Mouse (Mus musculus): ENCODE measurements around the gene Scg3.
"Not testable (repeated sequence)": the region's sequence is repeated elsewhere in the genome, so short reads cannot be mapped to it uniquely, and the experiment has no call there.

Gene Scg3

DNA sequence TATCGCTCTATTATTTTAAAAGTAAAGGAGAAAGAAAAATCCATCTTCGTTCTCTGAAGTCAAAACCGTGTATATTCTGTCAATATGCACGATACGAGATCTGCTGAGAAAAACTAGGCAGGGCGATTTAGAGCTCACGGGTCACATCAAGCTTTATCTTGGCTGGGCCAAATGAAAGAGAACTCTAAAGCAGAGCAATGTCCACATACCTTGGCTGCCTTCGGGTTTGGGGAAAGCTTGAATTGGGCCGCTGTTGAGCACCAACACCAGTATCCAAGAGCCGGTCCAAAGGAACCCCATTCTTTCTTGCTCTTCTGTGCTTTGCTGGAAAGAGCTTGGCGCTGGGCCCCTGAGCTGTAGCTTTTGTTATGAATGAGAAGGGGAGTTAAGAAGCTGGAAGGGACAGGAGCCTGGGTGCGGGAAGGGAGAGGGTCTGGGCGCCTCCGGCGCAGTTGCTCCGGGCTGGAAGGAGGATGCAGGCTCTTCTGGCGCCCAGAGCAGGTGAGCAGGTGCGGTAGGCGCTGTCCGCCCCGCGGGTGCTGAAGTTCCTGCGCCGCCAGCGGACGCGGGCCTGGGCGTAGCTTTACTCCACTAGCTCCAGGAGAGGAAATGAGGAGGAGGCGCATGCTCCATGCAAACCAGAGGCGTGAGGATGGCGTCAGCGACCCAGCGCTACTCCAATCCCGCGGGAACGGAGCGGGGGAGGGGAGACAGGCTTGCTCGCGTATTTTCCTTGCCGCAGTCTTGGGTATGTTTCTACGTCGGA is at the start of gene Scg3:
Gene Scg3 (minus strand): TSS at position 631 of the 766 bp plus-strand sequence.
- DNase-seq, result peak; percentile 40 to 85

DNA sequence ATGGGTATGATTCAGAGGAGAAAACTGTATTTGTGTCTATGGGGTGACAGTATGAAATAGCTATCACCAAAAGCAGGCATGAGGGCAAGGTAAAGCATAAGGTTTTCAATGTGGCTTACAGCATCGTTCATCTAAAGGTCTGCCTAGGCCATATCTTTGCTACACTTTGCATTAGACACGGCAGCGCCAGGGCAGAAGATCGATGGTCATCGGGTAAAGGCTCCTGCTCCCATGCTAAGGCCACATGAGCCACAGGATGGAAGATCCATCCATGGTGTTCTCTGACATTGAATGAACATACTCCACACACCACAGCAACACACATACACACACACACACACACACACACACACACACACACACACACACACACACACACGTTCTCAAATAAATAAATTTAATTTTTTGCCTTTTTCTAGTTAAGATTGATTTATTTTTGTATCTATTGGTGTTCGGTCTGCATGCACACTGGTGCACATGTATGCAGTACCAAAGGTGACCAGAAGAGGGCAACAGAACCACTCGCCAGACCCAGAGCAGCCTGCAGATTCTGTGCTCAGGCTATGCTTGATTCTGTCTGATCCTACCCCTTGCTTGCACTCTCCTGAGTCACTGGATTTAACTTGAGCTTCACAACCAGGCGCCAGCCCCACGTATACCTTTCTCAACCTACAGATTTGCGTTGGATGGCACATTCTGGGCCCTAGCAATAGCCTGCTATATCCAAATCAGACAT is 36.3 kb upstream of the Scg3 start:
- DNase-seq, result peak; percentile 36 to 74

DNA sequence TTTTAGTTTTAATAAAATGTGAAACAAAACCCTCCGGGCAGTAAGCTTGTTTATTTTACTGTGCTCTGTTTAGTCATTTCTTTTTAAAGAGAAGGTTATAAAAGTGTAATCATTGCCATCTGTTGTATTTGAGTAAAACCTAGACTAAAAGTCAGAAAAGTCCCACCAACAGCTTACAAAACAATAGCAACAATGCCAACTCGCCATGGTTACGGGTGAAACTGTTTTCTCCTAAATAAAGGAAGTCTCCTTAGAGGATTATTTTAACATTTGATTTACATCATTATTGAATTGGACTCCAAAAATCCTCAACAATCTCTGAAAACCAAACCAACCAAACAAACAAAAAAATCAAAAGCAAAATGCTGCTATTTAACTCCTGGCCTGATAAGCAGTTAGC is 35.6 kb upstream of the Scg3 start:
- no peak for DNase-seq

DNA sequence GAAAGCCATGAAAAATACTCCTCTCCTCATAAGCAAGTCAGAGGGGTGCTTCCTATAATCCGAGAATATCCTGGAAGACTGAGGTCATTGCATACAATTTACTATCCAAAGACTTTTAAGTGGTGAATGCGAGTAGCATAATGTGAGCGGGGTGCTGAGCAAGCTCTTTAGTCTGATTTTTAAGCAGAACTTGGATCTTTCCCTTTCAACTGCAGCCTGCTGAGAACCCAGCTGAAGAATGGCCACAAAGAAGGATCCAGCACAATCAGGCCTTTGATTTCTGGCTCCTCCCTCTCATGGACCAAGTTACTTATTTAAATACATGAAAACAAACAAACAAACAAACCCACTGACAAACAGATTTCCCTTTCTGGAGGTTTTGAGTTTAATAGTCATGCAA is 916 bp upstream of the Scg3 start:
- no peak for DNase-seq

DNA sequence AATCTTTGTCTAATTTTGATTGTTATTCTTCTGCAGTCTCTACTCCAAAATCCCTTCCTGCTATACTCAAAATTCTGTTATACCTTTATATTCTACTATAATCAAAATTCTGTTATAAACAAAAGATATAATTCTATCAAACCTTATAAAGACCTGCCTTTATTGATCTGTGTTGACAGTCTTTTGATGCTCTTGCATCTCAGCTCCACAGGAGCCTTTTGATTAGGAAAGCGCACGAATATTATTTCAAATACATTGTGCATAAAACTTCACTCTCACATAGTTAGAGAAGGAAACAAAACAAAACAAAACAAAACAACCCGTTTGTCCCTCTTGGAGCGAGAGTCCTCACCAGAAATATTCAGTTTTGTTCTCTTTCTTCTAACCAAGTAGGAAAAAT is 436 bp upstream of the Scg3 start:
- DNase-seq, result no peak

DNA sequence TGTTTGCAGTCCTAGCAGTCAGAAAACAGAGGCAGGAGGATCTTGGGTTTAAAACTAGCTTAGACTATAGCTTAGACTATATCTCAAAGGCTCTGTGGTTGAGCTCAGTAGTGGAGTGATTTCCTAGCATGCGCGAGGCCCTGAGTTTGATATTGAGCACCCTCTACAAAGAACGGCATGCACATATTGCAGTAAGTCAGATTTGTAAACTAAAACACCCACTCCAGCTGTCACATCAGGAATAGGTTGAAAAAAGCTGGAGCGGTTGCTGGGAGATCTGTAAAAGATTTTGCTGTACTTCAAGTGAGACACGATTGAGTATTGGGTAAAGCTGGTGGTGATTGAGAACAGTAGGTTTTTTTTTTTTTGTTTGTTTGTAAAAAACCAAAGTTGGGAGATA is 3.2 kb downstream of the Scg3 start:
- DNase-seq, result no peak

DNA sequence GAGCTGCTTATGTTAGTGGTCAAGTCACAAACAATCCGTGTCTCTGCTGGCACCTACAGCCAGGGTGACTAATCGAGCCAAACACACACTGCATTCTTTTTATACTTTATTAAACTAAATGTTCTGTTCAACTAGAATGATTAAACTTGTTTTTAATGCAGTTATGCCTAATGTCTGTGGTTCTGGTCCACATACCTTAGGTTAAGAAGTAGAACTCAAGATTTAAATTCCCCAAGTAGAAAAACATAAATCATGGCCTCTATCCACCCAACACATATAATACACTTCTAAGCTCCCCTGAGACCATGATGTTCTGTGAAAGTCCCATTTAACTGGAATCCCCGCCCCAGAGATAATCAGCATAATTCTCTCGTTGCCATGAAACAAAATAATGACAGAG is 4.2 kb downstream of the Scg3 start:
- DNase-seq, result no peak

DNA sequence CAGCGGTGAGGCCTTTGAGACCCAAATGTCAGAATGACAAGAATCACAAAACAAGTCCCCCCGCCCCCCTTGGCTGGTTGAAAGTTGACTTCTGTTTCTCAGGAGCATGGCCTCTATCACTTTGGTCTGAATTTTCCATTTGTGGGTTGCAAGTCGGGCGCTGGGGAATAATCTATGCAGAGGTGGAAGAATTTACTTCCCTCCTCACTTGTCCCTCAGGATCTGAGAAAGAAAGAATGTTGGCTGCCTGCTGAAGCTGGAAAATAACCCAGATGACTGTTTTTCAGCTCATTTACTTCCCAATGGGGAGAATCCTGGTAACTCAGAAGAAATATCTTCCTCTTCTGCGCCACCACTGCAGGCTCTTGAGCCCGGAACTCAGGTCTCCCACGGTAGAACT is 5.5 kb downstream of the Scg3 start:
- no peak for DNase-seq

DNA sequence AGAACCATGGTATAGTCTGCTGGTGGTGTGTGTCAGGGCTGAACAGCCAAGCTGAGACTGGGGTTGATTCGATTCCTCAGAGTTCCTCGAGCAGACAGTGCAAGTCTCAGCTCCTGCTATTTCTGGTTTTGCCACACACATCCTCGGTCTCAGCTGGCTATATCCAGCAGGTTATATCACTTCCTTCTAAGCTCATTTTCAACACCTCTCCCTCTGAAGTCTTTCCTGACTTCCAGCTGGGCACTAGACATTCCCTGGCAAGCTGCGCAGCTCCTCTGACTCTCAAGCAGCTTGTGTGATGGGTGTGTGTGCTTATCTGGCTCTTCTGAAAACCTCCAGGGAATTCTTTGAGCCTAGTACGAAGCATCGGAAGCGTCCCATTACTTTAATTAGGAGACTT is 7.6 kb downstream of the Scg3 start:
- no peak for DNase-seq

DNA sequence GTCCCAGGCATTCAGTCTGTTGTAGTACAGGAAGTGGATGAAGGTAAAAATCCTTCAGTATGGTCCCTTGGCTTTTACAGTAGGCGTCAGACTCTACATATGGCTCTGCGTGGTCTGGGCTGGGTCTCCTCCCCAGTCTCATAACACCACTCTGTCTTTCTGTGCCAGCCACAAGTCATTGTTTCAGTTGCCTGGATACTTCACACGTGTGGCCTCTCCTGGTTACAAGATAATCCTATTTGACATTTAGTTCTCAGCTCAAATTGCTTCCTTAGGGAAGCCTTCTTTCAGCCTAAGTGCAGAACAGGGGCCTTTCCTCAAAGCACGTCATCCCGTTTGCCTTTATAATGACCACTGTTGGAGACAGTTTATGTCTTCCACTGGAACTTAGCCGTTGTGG is 11.1 kb downstream of the Scg3 start:
- DNase-seq, result no peak

DNA sequence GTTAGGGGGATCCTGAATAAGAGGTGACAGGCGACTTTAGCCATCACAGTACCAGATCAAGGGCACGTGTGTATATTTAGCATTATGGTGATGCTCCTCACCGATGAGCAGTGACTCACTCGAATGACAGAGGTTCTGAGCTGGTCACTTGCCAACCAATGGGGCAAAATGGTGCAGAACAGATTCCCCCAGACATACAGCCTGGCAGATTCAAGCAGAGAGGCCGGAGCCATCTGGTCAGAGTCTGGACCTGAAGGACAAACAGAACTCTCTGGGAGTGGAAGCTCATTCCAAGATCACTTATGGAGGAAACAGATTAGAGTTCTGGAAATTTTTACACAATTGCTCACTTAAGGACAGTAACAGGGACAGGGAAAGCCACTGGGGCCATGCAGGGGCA is 17.2 kb downstream of the Scg3 start:
- no peak for DNase-seq

DNA sequence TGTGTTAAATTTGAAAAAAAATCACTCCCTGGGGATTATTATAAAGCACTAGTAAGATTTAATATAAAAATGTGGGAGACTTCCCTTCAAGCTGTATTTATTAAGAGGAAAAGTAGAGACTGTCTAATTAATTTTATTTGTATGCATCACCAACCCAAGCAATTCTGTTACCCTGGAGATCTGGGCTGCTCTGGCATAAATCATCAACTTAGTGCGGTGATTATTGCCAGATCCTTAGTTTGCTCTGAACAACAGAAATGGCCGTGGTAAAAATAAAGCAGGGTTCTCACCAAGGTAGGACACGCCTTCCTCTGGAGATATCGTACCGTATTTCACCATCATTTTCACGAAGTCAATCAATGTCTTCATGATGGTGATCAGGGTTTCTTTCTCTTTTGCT is 18.5 kb downstream of the Scg3 start:
- no peak for DNase-seq

DNA sequence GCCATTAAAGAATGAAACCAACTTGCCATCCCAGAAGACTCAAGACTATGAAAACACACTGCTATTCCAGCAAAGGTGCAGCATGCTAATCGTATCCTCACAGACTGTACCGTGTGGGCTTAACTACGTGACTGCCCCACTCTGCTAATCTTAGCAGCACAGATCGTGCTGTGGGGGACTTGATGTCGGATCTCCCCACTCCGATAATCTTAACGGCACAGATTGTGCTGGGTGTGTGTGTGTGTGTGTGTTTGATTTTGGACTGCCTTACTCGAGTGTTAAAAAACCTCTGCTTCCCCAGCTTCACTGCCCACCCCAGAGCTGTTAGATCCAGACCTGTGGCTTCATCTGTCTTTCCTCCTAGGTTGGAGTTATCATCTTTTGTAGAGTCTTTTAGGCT is 22.9 kb downstream of the Scg3 start:
- no peak for DNase-seq

DNA sequence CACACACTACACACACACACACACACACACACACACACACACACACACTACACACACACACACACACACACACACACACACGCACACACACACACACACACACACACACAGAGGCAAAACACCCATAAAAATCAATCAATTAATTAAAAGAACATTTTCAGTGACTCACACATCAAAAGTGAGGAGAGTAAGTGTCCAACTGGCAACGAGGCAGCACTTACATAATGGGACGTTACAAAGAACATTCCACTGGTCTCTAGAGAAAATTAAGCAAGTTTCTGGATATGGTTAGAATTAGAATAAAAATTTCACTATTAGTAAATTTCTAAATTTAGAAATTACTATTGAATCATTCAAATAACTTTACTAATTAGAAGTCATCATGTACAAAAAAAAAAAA is 27.4 kb downstream of the Scg3 start:
- not testable (repeated sequence) for DNase-seq

DNA sequence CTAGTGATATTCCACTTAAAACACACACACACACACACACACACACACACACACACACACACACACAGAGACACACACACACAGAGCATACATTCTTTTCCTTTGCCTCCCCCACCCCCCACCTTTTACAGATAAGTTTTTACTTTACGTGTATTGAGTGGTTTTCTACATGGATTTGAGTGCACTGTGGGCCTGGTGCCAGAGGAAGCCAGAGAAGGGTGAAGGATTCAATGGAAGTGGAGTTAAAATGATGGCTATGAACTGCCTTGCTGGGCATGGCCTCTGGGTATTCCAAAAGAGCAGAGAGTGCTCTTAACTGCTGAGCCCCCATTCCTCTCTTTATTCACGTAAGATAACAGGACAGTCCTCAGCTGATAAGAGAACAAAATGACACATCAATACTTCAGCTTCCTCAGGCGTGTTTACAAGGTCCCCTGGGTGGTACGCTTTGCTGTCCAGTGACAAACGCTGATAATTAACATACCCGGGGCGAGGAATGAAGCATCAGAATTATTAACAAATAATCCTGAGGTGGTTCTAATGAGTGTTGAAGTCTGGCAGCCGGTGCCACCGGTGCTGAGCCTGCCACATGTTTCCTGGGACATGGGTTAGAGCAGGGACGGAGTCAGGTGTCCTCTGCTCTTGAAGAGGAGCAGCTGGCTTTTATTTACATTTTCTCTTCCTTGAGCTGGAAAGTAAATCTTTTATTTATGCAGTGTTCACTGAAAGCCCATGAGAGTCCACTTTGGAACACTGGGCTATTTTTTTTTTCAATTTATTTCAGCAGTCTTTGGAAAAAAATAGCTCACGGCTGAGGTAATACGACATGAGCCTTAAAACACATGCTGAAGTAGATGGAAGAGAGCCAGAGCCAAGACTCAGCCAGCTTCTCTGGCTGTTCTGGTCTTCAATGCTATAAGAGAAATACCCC is 29.6 kb downstream of the Scg3 start:
- no peak for DNase-seq

DNA sequence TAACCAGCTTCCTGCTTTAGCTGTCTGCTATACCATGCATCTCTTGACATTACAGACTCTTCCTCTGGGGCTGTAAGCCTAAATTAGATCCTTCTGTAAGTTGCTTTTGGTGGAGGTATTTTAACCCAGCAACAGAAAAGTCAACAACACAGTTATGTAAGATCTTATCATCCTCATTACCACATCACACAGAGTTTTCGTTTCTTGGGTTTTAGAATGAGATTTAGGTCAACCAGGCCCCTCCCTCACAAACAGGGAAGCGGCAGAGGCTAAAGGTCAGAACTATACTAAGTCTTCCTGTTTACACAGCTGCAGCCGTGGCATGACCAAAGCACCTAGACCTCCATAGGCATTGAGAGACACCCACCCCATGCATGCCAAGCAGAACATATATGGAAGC is 38.5 kb downstream of the Scg3 start:
- no peak for DNase-seq

DNA sequence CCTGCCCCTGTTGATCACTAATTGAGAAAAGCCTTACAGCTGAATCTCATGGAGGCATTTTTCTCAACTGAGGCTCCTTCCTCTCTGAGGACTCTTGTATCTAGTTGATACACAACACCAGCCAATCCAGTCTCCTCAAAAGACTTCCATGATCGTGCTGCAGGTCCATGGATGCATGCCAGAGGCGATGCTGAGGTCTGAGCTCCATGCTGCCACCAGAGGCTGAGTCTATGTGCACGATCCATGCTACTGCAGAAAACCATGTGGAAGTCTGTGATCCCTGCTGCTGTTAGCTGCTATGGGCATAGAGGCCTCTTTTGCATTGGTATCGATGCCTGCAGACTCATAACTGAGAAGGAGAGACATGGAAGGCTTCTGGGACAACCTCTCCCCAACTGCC is 49.6 kb downstream of the Scg3 start:
- DNase-seq, result no peak

DNA sequence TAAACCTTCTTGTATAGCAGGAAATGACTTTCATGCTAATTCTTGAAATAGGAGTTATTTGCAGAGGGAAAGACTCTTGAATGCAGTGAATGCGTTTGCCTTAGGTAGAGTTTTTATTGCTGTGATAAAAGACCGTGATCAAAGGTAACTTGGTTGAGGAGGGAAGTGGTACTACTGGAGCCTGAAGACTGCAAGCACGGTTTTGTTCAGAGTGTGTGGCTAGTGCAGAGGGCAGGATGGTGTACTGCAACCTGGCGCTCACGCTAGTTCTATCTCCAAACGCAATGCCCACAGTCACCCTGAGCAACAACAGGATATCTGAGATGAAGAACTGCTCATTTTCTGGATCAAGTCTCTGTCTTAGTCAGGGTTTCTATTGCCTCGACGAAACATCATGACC is 50.3 kb downstream of the Scg3 start:
- no peak for DNase-seq

DNA sequence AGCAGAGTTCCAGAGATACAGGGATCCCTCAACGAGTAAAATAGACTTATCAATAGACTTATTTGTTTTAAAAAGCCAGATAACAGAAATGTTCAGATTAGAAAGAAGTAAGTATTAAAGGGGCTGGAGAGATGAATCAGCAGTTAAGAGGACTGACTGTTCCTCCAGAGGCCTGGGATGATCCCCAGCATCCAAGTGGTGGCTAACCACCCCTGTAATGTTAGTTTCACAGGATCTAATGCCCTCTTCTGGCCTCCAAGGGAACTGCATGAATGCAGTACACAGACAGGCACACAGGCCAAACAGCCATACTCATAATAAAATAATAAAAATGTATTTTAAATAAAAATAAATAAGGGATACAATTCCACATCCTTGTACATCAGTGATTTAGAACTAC is 51.0 kb downstream of the Scg3 start:
- peak in 1 of 2 experiments; percentile 21 for DNase-seq

DNA sequence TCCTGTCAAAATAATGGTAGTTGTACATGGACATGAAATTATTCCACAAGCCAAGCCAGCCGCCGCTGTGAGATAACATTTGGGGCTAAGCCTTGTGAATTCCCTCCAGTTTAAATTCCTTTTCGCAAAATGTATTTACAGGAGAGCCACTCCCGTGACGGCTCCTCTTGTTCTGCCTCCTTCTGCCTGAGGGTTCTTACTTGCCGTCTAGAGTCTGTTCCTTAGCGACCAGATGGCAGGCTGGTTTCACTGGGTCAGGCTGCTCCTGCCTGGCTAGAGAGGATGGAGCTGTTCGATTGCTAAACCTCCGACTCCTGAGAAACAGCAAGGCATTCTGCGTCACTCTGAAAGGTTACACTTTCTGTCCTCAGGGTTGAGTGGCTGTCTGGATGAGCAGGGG is 51.7 kb downstream of the Scg3 start:
- no peak for DNase-seq

DNA sequence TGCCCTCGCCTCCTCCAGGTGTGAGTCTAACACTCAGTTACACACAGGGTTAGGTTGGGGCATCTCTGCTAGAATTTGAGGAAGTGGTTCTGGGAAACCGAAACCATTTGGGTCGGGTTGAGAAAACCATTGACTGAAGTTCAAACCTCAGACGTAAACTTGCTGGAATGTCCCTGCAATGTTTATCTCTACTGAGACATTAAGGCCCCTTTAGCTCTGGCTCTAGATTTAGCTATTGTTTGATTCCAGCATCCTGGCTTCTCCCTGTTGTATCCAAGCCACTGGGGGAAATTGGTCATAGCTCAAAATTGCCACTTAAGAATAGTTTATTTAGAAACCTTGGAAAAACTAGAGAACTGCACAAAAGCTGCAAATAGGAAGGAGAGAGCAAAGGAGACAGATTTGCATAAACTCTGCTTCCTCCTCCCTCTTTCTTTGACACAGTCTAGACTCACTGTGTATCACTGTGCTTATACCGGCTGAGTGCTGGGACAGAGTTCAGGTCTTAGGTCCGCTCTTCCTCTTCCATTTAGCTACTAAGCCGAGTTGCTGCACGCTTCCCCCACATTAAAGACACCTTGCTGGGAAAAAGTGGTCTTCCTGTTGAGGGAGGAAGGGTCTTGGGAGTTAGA is 52.9 kb downstream of the Scg3 start:
- no peak for DNase-seq

DNA sequence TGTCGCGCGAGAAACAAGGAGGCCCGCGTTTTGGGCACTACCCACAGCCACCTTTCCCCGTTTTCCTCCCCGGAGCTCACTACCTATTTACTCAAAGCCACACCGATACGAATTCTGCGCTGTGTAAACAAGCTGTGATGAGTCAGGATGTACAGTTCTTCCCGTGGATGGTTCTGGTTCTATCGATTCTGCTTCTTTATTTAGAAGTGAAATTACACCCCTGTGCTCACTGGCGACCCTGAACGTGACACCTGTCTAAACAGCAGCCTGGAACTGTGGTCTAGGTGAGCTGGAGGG is 57.6 kb downstream of the Scg3 start:
- DNase-seq, result no peak
